Mouse (Mus musculus): Measurements from ENCODE around the gene Enkur. TPM values are rescaled to one million over a fixed set of nuclear protein-coding genes. Genes with fewer than 3 reads are reported as not detected.

Enkur gene
- polyA plus RNA-seq, 1 experiment, result 0.09 TPM

- H3K36me3 ChIP-seq (ENCODE audit: control insufficient read depth, insufficient read depth, low read length), result no peaks in the 10 kb centered on the region
- 68% methylated on average over 1 of the region's 1 CpGs for WGBS
- TF ChIP-seq POLR2A (IDR thresholded peaks at IDR 0.05; ENCODE audit: low read depth, low read length) (no peak), CTCF (IDR thresholded peaks at IDR 0.05; ENCODE audit: extremely low read depth, insufficient read length, insufficient replicate concordance, low read depth, low read length) (no peak)
- H3K4me1 ChIP-seq (ENCODE audit: control insufficient read depth, insufficient read depth, insufficient read length, low read length), result no peaks in the 10 kb centered on the region
- no peak overlapping the region for H3K4me3 ChIP-seq (ENCODE audit: low read depth, low read length)
- H3K27ac ChIP-seq (ENCODE audit: insufficient read depth, low read depth, low read length), result no peak overlapping the region
- H3K27me3 ChIP-seq (ENCODE audit: control insufficient read depth, insufficient read depth, low read length), result no peaks in the 10 kb centered on the region
Observed at GRCm38 (mm10) chr2:21191232-21191631, 13.9 kb downstream of the Enkur start.

GRCm38 (mm10) chr2:21188610-21189009 lies 16.6 kb downstream of the Enkur start:
- H3K4me1 ChIP-seq (ENCODE audit: control insufficient read depth, insufficient read depth, insufficient read length, low read length), result no peaks in the 10 kb centered on the region
- 84% methylated on average over 4 of the region's 4 CpGs for WGBS

DNA sequence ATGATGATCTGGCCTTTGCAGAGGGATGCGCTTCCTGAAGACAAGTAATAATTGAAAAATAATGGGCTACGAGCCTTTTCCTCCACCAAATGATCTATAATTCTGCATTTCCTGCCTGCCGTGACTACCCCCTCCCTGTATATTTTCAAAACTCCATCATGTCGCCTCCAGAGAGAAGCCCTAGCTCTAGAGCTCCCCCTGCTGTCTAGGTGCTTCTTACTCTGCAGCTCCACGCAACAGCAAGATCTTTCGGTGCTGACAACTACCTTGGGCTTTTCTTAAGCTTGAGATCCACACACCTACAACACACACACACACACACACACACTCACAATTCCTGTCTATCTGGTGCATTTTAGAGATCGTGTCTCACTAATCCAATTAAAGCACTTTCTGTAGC lies 17.6 kb downstream of the Enkur start:
- Histone ChIP-seq H3K36me3 (ENCODE audit: control insufficient read depth, insufficient read depth, low read length) (no peaks in the 10 kb centered on the region), H3K27ac (ENCODE audit: insufficient read depth, low read depth, low read length) (no peak overlapping the region), H3K4me1 (ENCODE audit: control insufficient read depth, insufficient read depth, insufficient read length, low read length) (no peaks in the 10 kb centered on the region), H3K4me3 (ENCODE audit: low read depth, low read length) (no peak overlapping the region), H3K27me3 (ENCODE audit: control insufficient read depth, insufficient read depth, low read length) (no peaks in the 10 kb centered on the region)
- no peak for TF ChIP-seq POLR2A (IDR thresholded peaks at IDR 0.05; ENCODE audit: low read depth, low read length)
- TF ChIP-seq CTCF (IDR thresholded peaks at IDR 0.05; ENCODE audit: extremely low read depth, insufficient read length, insufficient replicate concordance, low read depth, low read length), result peak; percentile 84; the same call in 1 of the 2 replicates
- 31% methylated on average over 7 of the region's 7 CpGs for WGBS

More at GRCm38 (mm10) chr2:21188610-21189009, 16.6 kb downstream of the Enkur start:
- H3K27me3 ChIP-seq (ENCODE audit: control insufficient read depth, insufficient read depth, low read length), result no peaks in the 10 kb centered on the region
- no peak overlapping the region for H3K4me3 ChIP-seq (ENCODE audit: low read depth, low read length)
- no peak overlapping the region for H3K27ac ChIP-seq (ENCODE audit: insufficient read depth, low read depth, low read length)
- TF ChIP-seq POLR2A (IDR thresholded peaks at IDR 0.05; ENCODE audit: low read depth, low read length) (no peak), CTCF (IDR thresholded peaks at IDR 0.05; ENCODE audit: extremely low read depth, insufficient read length, insufficient replicate concordance, low read depth, low read length) (no peak)
- no peaks in the 10 kb centered on the region for H3K36me3 ChIP-seq (ENCODE audit: control insufficient read depth, insufficient read depth, low read length)

DNA sequence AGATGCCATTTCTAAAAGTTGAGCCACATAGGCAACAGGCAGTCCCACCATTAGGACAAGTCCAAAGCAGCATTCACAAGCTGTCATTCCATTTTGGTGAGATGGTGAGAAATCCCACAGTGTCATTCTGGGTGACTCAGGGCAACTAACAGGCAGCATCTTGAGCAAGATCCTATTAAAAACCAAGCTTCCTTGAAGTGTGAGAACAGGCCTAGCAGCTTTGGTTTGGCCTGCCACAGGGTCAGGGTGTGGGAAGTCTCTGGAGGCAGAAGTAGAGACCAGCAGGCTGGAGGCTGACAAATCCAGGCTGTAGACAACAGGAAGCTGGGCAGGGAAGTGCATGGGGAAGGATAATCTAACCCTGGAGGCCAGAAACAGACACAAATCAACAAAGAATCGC lies 22.4 kb downstream of the Enkur start:
- no peak for TF ChIP-seq POLR2A (IDR thresholded peaks at IDR 0.05; ENCODE audit: low read depth, low read length)
- TF ChIP-seq CTCF (IDR thresholded peaks at IDR 0.05; ENCODE audit: extremely low read depth, insufficient read length, insufficient replicate concordance, low read depth, low read length), result no peak
- Histone ChIP-seq H3K27ac (ENCODE audit: insufficient read depth, low read depth, low read length) (no peak overlapping the region), H3K36me3 (ENCODE audit: control insufficient read depth, insufficient read depth, low read length) (no peaks in the 10 kb centered on the region), H3K4me1 (ENCODE audit: control insufficient read depth, insufficient read depth, insufficient read length, low read length) (no peaks in the 10 kb centered on the region), H3K4me3 (ENCODE audit: low read depth, low read length) (no peak overlapping the region), H3K27me3 (ENCODE audit: control insufficient read depth, insufficient read depth, low read length) (no peaks in the 10 kb centered on the region)
- 55% methylated on average over 1 of the region's 1 CpGs for WGBS

- TF ChIP-seq CTCF (IDR thresholded peaks at IDR 0.05; ENCODE audit: extremely low read depth, insufficient read length, insufficient replicate concordance, low read depth, low read length), result no peak
- TF ChIP-seq POLR2A (IDR thresholded peaks at IDR 0.05; ENCODE audit: low read depth, low read length), result no peak
- no peaks in the 10 kb centered on the region for H3K4me1 ChIP-seq (ENCODE audit: control insufficient read depth, insufficient read depth, insufficient read length, low read length)
- no peak overlapping the region for H3K4me3 ChIP-seq (ENCODE audit: low read depth, low read length)
- WGBS, result 79% methylated on average over 5 of the region's 5 CpGs
- no peaks in the 10 kb centered on the region for H3K36me3 ChIP-seq (ENCODE audit: control insufficient read depth, insufficient read depth, low read length)
- H3K27ac ChIP-seq (ENCODE audit: insufficient read depth, low read depth, low read length), result no peak overlapping the region
- H3K27me3 ChIP-seq (ENCODE audit: control insufficient read depth, insufficient read depth, low read length), result no peaks in the 10 kb centered on the region
Observed at GRCm38 (mm10) chr2:21179136-21179535, 26.0 kb downstream of the Enkur start.

- Histone ChIP-seq H3K4me1 (ENCODE audit: control insufficient read depth, insufficient read depth, insufficient read length, low read length) (no peaks in the 10 kb centered on the region), H3K4me3 (ENCODE audit: low read depth, low read length) (no peak overlapping the region), H3K27me3 (ENCODE audit: control insufficient read depth, insufficient read depth, low read length) (no peaks in the 10 kb centered on the region), H3K27ac (ENCODE audit: insufficient read depth, low read depth, low read length) (no peak overlapping the region), H3K36me3 (ENCODE audit: control insufficient read depth, insufficient read depth, low read length) (no peaks in the 10 kb centered on the region)
- WGBS, result 76% methylated on average over 3 of the region's 3 CpGs
- TF ChIP-seq CTCF (IDR thresholded peaks at IDR 0.05; ENCODE audit: extremely low read depth, insufficient read length, insufficient replicate concordance, low read depth, low read length) (no peak), POLR2A (IDR thresholded peaks at IDR 0.05; ENCODE audit: low read depth, low read length) (no peak)
Observed at GRCm38 (mm10) chr2:21172797-21173196, 32.4 kb downstream of the Enkur start.

DNA sequence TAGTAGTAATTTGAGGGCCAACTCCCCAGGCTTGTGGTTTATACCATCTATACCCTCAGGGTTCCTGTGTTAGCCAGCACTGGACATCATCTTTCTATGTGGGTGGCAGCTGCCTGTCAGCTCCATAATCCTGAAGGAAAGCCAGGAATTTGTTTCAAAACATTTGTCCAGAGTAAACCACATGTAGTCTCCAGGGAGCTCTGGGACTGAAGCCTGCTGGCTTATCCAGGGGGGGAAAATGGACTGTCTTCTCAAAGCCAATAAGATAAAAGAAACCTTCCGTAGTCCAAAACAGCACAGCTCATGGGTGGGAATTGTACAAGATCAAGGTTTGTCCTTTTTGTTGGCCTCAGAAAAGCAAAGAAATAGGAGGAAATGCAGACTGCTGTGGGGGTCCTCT lies 37.2 kb downstream of the Enkur start:
- no peaks in the 10 kb centered on the region for H3K36me3 ChIP-seq (ENCODE audit: control insufficient read depth, insufficient read depth, low read length)
- no peak overlapping the region for H3K4me3 ChIP-seq (ENCODE audit: low read depth, low read length)
- no peaks in the 10 kb centered on the region for H3K27me3 ChIP-seq (ENCODE audit: control insufficient read depth, insufficient read depth, low read length)
- no peak overlapping the region for H3K27ac ChIP-seq (ENCODE audit: insufficient read depth, low read depth, low read length)
- no peaks in the 10 kb centered on the region for H3K4me1 ChIP-seq (ENCODE audit: control insufficient read depth, insufficient read depth, insufficient read length, low read length)
- 86% methylated on average over 1 of the region's 1 CpGs for WGBS
- TF ChIP-seq CTCF (IDR thresholded peaks at IDR 0.05; ENCODE audit: extremely low read depth, insufficient read length, insufficient replicate concordance, low read depth, low read length) (no peak), POLR2A (IDR thresholded peaks at IDR 0.05; ENCODE audit: low read depth, low read length) (no peak)

- 63% methylated on average over 8 of the region's 8 CpGs for WGBS
- Histone ChIP-seq H3K27ac (ENCODE audit: insufficient read depth, low read depth, low read length) (no peak overlapping the region), H3K4me1 (ENCODE audit: control insufficient read depth, insufficient read depth, insufficient read length, low read length) (no peaks in the 10 kb centered on the region), H3K27me3 (ENCODE audit: control insufficient read depth, insufficient read depth, low read length) (no peaks in the 10 kb centered on the region), H3K4me3 (ENCODE audit: low read depth, low read length) (no peak overlapping the region), H3K36me3 (ENCODE audit: control insufficient read depth, insufficient read depth, low read length) (no peaks in the 10 kb centered on the region)
- TF ChIP-seq POLR2A (IDR thresholded peaks at IDR 0.05; ENCODE audit: low read depth, low read length) (no peak), CTCF (IDR thresholded peaks at IDR 0.05; ENCODE audit: extremely low read depth, insufficient read length, insufficient replicate concordance, low read depth, low read length) (no peak)
Observed at GRCm38 (mm10) chr2:21164296-21164695, 40.9 kb downstream of the Enkur start.
